Mouse (Mus musculus) monocyte, adult 5-6 weeks (primary cell): ENCODE measurements around the gene Kcnq2. TPM values are rescaled to one million over a fixed set of nuclear protein-coding genes. Genes with fewer than 3 reads are reported as not detected.

ENCODE experiments used
- ATAC-seq: fragments of 153-309, 156-312 bp; replicated peaks from 2 replicates; pipeline ENCODE4 v1.8.0; 2017; ENCODE audit warnings: mild to moderate bottlenecking; ENCODE audit not compliant: low TSS enrichment, insufficient number of reproducible peaks, severe bottlenecking, poor library complexity, low FRiP score
- total RNA-seq: library from RNA; stranded (forward); fragments of 200-1000, 200-491, 200-594 nt; gene quantifications from 3 replicates; pipeline ENCODE4 v1.2.3, GENCODE M21; 2017

The Kcnq2 gene
- total RNA-seq = not detected in 3 replicates

GRCm38 (mm10) chr2:181134591-181135445 is at the start of gene Kcnq2:
Gene Kcnq2 (minus strand): TSS chr2:181135300.
- no peak for ATAC-seq

- no peak for ATAC-seq
Measured at GRCm38 (mm10) chr2:181180898-181181297, 45.8 kb upstream of the Kcnq2 start.

- ATAC-seq = no peak
Measured at GRCm38 (mm10) chr2:181178471-181178870, 43.4 kb upstream of the Kcnq2 start.

GRCm38 (mm10) chr2:181178015-181178414 is 42.9 kb upstream of the Kcnq2 start:
- no peak for ATAC-seq

- no peak for ATAC-seq
Measured at GRCm38 (mm10) chr2:181174646-181175045, 39.5 kb upstream of the Kcnq2 start.

- no peak for ATAC-seq
Measured at GRCm38 (mm10) chr2:181166469-181166868, 31.4 kb upstream of the Kcnq2 start.

GRCm38 (mm10) chr2:181160821-181161220 is 25.7 kb upstream of the Kcnq2 start:
- no peak for ATAC-seq

GRCm38 (mm10) chr2:181159771-181160170 is 24.7 kb upstream of the Kcnq2 start:
- no peak for ATAC-seq

- no peak for ATAC-seq
Measured at GRCm38 (mm10) chr2:181159091-181159514, 24.0 kb upstream of the Kcnq2 start.

GRCm38 (mm10) chr2:181158471-181158870 is 23.4 kb upstream of the Kcnq2 start:
- no peak for ATAC-seq

GRCm38 (mm10) chr2:181157716-181158302 is 22.7 kb upstream of the Kcnq2 start:
- ATAC-seq = no peak

GRCm38 (mm10) chr2:181157180-181157579 is 22.1 kb upstream of the Kcnq2 start:
- ATAC-seq = no peak

- ATAC-seq = no peak
Measured at GRCm38 (mm10) chr2:181156248-181157121, 21.4 kb upstream of the Kcnq2 start, which contains the start of gene Eef1a2. Gene Eef1a2 (minus strand): TSS chr2:181157014.

- ATAC-seq = no peak
Measured at GRCm38 (mm10) chr2:181155801-181156200, 20.7 kb upstream of the Kcnq2 start.

- no peak for ATAC-seq
Measured at GRCm38 (mm10) chr2:181154831-181155415, 19.8 kb upstream of the Kcnq2 start.

GRCm38 (mm10) chr2:181154361-181154760 is 19.3 kb upstream of the Kcnq2 start:
- no peak for ATAC-seq

- no peak for ATAC-seq
Measured at GRCm38 (mm10) chr2:181153837-181154236, 18.7 kb upstream of the Kcnq2 start.

GRCm38 (mm10) chr2:181153131-181153530 is 18.0 kb upstream of the Kcnq2 start:
- no peak for ATAC-seq

GRCm38 (mm10) chr2:181152701-181153100 is 17.6 kb upstream of the Kcnq2 start:
- ATAC-seq = no peak
